Mouse (Mus musculus): ENCODE measurements at regions not wholly inside any gene's neighbourhood (a gene's known extent, or its start where the extent isn't known, plus 50 kb on each side); places are given as distances from the start of the nearest gene placed in this dataset.

DNA sequence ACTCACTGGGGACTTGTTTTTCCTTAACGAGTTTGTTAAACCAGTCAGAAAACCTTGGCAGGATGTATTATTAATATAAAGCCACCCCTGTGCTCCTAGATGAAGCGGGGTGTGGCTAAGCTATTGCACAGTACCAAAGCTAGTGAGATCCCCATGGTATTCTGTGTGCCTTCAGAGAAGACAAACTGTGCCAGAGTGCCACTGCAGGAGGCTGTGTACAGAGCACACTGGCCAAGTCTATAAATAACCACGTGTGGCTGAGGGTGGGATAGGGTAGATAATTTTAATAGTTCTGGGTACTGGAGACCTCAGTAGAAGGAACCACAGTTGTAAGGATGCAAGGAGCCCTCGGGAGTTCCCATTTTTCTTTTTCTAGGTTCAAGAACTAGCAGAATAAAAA, 54.7 kb upstream of the Prpf4b start:
- no peaks in the 10 kb centered on the region for H3K36me3 ChIP-seq (ENCODE audit: insufficient read depth, low read length)
- 50% methylated on average over 4 of the region's 4 CpGs for WGBS
- DNase-seq (ENCODE audit: low spot score), result peak; percentile 6
- no peak overlapping the region for H3K27ac ChIP-seq (ENCODE audit: low read depth, low read length)
- no peak for TF ChIP-seq CTCF (IDR thresholded peaks at IDR 0.05)
- ATAC-seq (ENCODE audit: low FRiP score), result no peak
- no peak overlapping the region for H3K4me3 ChIP-seq (ENCODE audit: low read depth, low read length)
- no peaks in the 10 kb centered on the region for H3K4me1 ChIP-seq (ENCODE audit: insufficient read depth, low read length)
- H3K27me3 ChIP-seq (ENCODE audit: insufficient read depth, low read length), result no peaks in the 10 kb centered on the region
- H3K9me3 ChIP-seq (ENCODE audit: low read length), result no peaks in the 10 kb centered on the region
- no peak overlapping the region for H3K9ac ChIP-seq (replicated peaks; ENCODE audit: low read length, poor library complexity, severe bottlenecking)
- H3K4me2 ChIP-seq (ENCODE audit: low read depth, low read length, poor library complexity, severe bottlenecking), result no peak overlapping the region

- ATAC-seq (ENCODE audit: low FRiP score), result no peak
- H3K36me3 ChIP-seq (ENCODE audit: insufficient read depth, low read length), result no peaks in the 10 kb centered on the region
These were observed 53.2 kb upstream of the Prpf4b start for GRCm38 (mm10) chr13:34821946-34822345.

DNA sequence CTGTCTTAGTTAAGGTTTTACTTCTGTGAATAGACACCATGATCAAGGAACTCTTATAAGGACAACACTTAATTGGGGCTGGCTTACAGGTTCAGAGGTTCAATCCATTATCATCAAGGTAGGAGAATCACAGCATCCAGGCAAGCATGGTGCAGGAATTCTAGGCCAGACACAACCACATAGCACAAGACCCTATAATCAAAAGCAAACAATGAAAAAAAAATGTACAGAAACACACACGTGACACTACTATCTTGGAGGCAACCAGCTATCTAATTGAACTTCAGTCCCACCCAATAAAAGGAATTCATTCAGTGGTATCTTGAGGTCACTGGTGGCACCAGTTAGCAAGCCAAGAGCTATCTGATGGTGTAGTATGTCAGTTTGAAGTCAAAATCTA, 50.9 kb upstream of the Prpf4b start:
- Histone ChIP-seq H3K9ac (replicated peaks; ENCODE audit: low read length, poor library complexity, severe bottlenecking) (no peak overlapping the region), H3K4me1 (ENCODE audit: insufficient read depth, low read length) (no peaks in the 10 kb centered on the region), H3K4me3 (ENCODE audit: low read depth, low read length) (no peak overlapping the region), H3K4me2 (ENCODE audit: low read depth, low read length, poor library complexity, severe bottlenecking) (no peak overlapping the region), H3K27ac (ENCODE audit: low read depth, low read length) (no peak overlapping the region), H3K9me3 (ENCODE audit: low read length) (no peaks in the 10 kb centered on the region), H3K27me3 (ENCODE audit: insufficient read depth, low read length) (no peaks in the 10 kb centered on the region), H3K36me3 (ENCODE audit: insufficient read depth, low read length) (no peaks in the 10 kb centered on the region)
- DNase-seq (ENCODE audit: low spot score) (no peak), ATAC-seq (ENCODE audit: low FRiP score) (no peak)
- WGBS, result 97% methylated on average over 1 of the region's 1 CpGs
- TF ChIP-seq CTCF (IDR thresholded peaks at IDR 0.05), result no peak

More at GRCm38 (mm10) chr13:34821946-34822345, 53.2 kb upstream of the Prpf4b start:
- H3K9ac ChIP-seq (replicated peaks; ENCODE audit: low read length, poor library complexity, severe bottlenecking), result no peak overlapping the region
- no peak for DNase-seq (ENCODE audit: low spot score)
- H3K27me3 ChIP-seq (ENCODE audit: insufficient read depth, low read length), result no peaks in the 10 kb centered on the region
- no peak overlapping the region for H3K4me3 ChIP-seq (ENCODE audit: low read depth, low read length)
- WGBS, result 92% methylated on average over 3 of the region's 3 CpGs
- H3K4me2 ChIP-seq (ENCODE audit: low read depth, low read length, poor library complexity, severe bottlenecking), result no peak overlapping the region
- no peaks in the 10 kb centered on the region for H3K9me3 ChIP-seq (ENCODE audit: low read length)
- no peak for TF ChIP-seq CTCF (IDR thresholded peaks at IDR 0.05)
- H3K27ac ChIP-seq (ENCODE audit: low read depth, low read length), result no peak overlapping the region
- H3K4me1 ChIP-seq (ENCODE audit: insufficient read depth, low read length), result no peaks in the 10 kb centered on the region
